Mouse (Mus musculus) lung, postnatal 0 days (tissue): Measurements from ENCODE around the gene Rangrf.

Source experiments
- CTCF ChIP-seq: IDR thresholded peaks from 2 replicates; pipeline ENCODE4 v1.5.1; 2016; ENCODE audit warnings: antibody characterized with exemption, mild to moderate bottlenecking
- EP300 ChIP-seq: IDR thresholded peaks from 2 replicates; pipeline ENCODE4 v1.6.1; 2016; ENCODE audit warnings: antibody characterized with exemption, mild to moderate bottlenecking, control low read depth

GRCm38 (mm10) chr11:68980919-68981318 is 5.9 kb upstream of the Rangrf start:
- TF ChIP-seq CTCF (no peak), EP300 (no peak)
